Mouse (Mus musculus): ENCODE results near the gene Hnf4a.
A peak's percentile ranks its signal among the peaks of the same experiment; 100 is the strongest.

The Hnf4a gene

DNA sequence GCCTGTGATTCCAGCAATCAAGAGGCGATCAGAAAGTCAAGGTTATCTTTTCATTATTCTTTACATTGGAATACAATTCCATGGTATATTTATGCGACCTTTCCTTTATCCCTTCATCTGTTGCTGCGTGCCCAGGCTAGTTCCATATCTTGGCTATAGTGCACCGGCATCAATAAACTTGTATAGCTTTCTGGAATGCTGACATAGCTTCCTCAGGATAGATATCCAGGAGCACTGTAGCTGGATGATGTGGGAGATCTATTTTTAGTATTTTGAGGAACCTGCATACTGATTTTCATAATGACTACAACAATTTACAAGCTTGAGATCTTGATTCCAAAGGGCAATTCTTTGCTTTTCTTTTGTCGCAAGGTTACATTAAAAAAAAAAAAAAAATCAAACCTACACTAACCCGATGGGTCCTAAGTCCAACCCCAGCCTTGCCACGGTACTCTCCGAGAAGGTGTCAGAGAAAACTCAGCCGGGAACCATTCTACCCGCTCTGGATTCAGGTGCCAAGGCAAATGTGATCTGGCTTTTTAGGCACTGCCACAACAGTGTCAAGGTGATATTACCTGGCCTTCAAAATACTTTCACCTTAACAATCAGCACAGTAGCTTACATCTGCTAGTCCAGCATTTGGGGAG is 87.2 kb downstream of the Hnf4a start:
- no peak for DNase-seq (ENCODE audit: low spot score)

DNA sequence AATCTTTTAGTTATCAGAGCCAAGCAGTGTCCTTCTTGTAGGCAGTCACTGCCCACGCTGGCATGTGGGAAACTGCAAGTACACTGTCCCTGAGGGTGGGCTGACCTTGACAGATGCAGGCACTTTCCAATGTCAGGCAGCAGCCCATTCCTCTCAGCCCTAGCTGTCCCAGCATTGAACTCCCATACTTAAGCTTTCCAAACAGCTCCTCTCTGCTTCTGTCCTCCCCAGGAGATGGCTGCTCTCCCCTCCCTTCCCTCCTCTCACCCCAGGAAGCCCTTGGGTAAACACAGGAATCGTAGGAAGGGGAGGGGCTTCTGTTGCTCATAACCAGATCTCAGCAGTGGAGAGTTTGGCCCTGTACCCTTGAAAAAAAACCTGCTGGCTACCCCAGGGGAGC is 88.5 kb downstream of the Hnf4a start:
- DNase-seq (ENCODE audit: low spot score) = no peak

DNA sequence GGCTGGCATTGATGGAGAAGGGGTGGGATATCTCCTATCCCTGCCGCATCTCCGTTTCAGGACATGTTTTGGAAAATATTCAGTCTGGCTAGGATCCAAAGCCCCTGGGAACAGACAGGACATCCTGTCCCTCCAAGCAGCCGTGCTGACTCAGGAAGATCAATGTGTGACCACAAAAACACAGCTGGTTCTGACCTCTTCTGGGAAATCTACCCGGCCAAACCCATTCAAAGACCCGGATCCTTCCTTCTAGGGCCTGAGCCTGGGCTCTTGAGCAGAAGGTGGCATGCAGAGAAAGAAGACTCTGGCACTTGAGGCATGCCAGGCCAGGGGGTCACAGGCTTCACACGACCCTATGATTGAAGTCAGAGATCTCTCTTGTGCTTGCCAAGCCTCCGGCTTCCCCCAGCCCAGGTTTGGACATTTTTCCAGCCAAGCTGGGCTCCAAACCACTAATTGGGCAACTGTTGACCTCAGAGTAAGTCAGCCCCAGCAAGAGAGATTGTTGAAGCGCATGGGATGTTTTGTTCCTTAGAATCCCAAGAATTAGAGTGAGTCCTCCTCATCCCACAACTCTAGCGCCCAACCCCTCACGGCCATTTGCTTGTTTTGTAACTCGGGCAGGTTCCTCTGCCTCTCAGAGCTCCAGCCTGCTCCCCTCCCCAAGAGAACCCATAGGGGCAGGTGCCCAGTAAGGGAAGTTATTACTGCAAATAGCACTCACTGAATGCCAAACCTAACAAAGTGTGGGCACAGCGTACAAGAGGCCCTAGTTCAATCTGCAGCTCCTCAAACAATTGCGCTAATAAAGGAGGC is 89.7 kb downstream of the Hnf4a start:
- no peak for DNase-seq (ENCODE audit: low spot score)

DNA sequence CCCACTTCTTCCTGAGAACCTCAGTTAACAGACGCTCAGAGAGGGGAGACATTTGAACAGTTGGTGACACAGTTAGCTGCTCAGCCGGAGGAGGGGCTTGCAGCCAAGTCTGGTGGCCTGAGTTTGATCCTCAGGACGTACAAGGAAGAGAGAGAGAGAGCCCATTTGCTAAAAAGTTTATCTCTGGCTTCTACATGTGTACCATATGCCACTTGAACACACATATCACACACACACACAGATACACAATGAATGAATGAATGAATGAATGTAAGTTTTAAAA is 90.2 kb downstream of the Hnf4a start:
- DNase-seq (ENCODE audit: low spot score) = no peak

DNA sequence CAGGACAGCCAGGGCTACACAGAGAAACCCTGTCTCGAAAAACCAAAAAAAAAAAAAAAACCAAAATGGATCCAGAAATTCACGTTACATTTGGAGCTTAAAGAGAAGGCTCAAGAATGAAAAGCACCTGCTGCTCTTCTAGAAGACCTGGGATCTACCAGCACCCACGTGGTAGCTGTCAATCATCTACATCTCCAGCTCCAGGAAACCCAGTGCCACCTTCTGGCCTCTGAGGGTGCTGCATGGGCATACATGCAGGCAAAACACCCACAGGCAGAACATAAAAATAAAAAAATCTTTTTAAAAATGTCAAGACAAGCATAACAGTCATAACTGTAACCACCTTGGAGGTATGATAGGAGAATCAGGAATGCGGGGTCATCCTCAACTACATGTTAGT is 91.1 kb downstream of the Hnf4a start:
- DNase-seq (ENCODE audit: low spot score) = no peak

DNA sequence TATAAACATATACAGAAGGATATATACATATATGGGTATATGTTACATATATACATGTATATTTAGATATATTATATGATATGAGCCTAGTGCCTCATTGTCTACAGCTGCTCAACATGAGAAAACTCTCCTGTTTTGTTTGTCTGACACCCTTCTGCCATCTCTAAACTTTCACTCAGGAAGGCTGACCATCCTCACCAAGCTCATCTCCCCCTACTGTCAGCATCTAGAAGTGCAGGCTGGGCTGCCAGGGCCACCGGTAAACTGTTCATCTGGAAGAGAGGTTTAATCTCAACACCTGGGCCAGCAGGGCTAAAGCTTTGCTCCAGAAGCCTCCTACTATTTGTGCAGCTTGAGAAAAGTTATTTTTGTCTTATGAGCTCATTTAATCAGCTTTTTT is 92.6 kb downstream of the Hnf4a start:
- DNase-seq (ENCODE audit: low spot score) = no peak

DNA sequence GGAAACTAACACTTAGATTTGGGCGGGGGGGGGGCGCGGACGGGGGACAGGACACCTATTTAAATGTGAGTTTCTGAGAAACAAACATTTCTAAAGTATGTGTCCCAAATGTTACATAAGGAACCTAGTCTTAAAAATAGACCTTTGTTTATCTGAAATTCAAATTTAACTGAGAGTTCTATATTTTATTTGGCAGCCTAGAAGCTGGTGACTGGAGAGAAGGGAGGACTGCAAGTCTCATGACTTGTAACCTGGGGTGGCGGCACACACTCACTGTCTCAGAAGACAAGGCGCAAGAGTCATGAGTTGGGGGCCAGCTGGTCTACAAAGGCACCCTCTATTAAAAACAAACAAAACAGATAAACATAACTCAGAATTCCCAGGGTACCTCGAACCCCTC is 94.5 kb downstream of the Hnf4a start:
- DNase-seq (ENCODE audit: low spot score) = no peak

DNA sequence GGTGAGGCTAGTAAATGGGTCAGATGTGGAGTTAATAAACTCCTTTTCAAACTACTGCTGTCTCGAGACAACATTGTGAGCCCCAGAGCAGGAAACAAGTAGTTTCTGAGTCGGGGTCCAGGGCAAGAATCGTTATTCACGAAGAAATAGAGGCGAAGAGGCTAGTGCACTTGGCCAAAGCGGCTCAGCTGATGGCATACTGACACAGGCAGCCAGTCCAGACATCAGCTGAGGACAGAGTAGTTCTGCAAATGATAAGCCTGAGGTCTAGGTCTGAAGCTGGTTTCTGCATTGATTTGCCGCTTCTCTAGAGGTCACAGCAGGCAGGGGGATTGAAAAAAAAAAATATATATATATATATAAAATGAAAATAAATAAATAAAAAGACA is 95.1 kb downstream of the Hnf4a start:
- no peak for DNase-seq (ENCODE audit: low spot score)

DNA sequence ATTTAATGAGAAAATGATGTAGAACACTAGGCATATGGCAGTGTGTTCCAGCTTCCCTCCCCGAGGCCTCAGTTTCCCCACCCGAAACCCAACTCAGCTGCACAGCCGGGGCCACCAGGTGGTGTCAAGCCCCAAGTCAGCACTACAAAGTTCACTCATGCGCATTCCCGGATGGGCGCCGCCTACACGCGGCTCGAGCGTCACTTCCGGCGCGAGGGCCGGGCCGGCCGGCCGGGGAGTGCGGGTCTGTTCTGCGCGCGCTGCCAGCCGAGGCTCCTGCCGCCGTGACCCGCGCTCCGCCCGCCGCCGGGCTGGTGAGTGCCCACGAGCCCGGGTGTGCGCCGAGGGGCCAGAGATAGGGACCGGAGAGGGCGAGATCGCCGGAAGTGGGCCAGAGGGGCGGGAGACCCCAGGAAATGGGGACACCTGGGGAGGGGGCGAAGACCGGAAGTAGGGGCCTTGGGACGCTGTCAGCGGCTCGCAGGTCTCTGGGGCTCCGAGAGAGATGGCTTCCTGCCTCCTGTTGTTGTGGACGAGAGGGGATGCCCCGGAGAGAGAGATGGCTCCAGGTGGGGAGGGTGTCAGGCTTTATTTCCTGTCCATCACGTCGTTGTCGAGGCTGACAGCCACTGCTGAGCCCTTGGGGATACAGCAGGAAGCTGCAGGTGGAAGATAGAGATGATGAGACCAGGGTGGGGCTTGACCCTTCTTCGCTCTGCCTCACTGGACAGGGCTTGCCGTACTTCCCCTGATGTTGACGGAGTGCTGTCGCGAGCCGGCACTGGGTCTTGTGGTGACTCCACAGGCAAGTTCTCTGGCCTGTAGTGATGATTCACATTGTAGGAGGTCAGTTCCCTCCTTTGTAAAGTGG is 95.7 kb downstream of the Hnf4a start, which contains the start of gene Ttpal:
Ttpal (plus strand) TSS at position 214 of the 871 bp plus-strand sequence.
- DNase-seq (ENCODE audit: low spot score) = peak; percentile 61

DNA sequence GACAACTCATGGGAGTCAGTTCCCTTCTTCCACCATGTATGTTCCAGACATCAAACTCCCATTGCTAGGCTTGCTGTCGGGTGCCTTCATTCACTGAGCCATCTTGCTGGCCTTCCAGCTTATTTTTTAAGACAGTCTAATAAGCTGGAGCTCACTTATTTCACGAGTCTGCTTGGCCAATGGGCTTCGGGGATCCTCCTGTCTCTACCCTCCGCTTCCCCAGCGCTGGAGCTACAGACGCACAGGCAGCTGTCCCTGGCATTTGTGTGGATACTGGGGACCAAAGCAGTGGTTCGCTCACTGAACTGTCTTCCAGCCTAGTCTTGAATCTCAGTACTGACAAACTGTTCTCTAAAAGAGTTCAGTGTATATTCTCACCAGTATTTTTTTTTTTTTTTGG is 99.6 kb downstream of the Hnf4a start:
- no peak for DNase-seq (ENCODE audit: low spot score)

DNA sequence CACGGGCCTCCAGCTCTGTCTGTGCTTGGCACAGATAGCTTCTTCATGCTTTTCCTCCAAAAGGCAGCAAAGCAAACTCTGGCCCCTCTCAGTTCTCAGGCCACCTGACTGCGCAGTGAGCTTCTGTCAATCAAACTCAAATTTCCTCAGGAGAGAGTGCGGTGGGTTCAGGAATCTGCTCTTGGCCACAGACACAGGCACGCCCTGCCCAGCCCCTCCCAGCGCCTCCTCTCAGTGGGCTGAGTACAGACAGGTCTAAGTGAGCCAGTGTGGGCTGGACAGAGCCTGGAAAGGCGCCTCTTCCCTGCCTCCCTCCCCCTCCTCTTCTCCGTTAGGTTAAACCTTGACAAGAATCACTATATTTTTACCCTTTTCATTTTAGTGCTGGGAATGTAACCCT is 101.4 kb downstream of the Hnf4a start:
- no peak for DNase-seq (ENCODE audit: low spot score)

DNA sequence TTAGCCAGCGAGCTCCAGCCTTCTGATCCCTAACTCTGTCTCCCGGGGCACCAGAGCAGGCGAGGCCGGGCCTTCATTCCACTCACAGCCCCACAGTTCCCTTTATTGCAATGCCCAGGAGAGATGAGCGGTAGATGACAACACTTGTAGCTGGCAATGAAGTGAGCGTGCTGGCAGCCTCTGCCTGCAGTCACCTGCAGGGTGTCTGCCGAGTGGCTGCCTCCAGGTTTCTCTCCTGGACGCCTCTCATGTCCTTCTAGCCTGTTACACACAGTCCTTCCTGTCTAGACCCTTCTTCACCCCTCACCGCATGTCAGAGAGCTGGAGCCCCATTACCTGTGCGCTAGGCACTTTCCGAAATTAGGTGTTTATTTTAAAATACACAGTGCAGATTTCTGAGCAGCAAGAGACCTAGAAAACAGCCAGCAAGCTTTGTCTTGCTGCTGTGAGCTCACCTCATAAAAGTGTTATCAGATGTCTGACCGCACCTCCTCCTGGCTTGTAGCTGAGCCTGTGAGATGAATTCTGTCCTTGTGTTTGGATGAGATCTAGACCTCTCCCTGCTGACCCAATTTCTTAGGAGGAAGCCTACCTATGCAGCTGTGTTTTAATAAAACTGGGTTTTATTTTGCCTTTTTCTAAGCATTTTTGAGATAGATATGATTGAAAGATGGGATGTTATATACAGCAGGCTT is 102.8 kb downstream of the Hnf4a start:
- DNase-seq (ENCODE audit: low spot score) = no peak

DNA sequence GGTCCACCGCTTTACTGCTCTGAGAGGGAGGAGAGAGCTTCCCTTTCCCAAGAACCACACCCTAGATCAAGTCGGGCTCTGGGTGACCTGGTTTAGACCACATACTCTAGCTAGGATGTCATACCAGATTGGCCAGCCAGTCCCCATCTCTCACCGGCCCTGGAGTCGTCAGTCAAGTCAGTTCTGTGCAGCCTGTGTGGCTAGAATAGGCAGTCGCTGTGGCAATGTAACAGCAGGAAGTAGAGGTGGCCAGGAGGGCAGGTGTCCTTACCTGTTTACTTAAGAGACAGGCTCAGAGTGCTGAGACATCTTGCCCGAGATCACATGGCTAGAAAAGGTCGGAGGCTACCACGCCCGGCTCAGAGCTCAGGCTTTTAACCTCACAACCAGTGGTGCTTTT is 104.6 kb downstream of the Hnf4a start:
- no peak for DNase-seq (ENCODE audit: low spot score)

DNA sequence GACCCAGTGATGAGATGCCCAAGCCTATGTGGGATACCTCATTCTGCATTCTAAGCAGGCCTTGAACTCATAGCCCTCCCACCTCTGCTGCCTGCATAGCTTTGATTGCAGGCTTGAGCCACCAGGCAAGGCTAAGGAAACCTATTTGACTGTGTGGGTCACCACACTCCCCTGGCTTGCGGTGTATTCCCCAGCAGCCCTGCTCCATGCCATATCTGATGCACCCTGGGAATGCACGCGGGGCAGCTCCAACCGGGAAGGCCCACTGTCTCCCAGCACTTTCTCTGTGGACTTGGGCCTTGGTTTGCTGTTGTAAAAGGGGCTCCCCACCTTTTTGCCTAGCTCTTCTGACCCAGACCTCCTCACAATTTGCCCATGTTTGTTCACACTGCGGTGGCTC is 106.6 kb downstream of the Hnf4a start:
- no peak for DNase-seq (ENCODE audit: low spot score)

DNA sequence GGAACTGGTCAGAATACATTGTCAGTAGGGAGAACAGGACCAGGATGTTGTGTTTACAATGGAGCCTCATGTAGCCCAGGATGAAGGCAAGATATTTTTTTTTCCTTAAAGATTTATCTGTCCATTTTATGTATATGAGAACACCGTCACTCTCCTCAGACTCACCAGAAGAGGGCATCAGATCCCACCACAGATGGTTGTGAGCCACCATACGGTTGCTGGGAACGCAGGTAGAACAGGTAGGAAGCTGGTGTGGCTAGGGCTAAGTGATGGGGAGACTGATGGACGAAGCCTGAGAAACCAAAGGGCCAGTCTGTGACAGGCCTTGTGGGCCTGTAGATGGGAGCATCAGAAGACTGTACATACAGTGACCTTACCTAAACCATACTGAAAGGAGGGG is 107.4 kb downstream of the Hnf4a start:
- DNase-seq (ENCODE audit: low spot score) = no peak

DNA sequence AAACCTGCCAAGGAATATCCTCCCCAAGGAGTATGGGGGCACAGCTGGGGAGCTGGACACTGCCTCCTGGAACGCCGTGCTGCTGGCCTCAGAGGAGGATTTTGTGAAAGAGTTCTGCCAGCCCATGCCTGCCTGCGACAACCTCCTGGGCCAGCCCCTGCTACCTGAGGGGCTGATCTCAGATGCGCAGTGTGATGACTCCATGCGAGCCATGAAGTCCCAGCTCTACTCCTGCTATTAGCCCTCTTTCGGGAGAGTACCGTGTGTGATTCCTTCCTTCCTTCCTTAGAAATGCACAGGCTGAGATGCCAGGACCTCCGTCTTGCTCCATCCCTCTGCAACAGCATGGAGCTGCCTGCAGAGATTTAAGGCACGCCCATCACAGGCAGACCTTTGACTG is 108.8 kb downstream of the Hnf4a start:
- no peak for DNase-seq (ENCODE audit: low spot score)

DNA sequence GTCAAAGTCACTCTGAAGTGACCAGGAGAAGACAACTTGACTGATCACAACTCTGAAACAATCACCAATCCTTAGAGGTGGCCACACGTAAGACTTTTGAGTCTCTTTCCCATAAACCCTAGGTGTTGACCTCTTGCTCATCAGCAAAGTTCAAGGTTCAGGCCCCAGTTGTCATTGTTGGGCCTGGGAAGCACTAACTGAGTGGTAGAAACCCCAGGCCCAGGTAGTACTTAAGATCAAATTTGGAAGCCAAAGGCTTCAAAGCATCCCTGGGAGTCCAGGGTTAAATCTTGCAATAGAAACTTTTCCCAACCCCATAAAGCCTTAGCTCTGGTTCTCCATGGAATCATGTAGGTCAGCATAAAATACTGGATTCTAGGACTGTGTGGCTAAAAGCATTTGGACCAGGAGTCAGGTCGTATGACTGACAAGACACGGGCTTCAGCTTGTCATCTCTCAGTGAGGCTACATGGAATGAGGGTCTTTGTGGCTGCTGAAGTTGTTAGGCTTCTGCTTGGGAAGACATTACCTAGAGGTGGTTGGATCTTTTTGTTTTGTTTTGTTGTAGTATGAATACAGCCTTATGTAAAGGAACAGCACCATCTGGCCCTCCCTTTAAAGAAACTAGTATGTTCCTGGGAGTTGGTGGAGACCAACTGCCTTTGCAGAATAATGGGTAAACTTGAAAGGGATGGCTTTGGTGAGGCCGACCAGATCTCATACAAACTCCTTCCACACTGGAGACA is 109.5 kb downstream of the Hnf4a start:
- no peak for DNase-seq (ENCODE audit: low spot score)

DNA sequence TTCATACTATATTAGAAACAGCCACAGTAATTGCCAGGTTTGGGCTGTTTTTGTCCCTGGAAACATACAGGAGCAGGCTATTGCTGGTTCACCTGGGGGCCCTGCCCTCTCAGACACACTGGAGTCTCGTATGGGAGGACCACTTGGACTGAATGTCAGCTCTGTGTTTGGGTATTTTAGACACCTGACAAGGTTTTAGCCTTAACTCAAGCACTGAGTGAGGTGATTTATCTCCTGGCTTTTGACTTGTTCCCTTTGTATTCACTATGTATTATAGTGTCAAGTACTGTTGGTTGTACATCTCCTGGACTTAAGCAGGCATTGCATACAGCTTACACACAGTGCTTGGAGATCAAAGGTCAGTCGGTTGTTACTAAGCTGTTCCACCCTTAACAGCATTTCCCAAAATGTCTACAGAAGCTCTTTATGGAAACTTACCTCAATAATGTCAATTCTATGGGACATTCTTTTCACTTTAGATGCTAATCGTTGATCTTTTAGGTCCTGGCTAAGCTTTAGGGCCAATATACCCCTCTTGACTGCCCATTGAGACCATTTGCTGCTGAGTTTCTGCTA is 110.1 kb downstream of the Hnf4a start:
- DNase-seq (ENCODE audit: low spot score) = no peak

DNA sequence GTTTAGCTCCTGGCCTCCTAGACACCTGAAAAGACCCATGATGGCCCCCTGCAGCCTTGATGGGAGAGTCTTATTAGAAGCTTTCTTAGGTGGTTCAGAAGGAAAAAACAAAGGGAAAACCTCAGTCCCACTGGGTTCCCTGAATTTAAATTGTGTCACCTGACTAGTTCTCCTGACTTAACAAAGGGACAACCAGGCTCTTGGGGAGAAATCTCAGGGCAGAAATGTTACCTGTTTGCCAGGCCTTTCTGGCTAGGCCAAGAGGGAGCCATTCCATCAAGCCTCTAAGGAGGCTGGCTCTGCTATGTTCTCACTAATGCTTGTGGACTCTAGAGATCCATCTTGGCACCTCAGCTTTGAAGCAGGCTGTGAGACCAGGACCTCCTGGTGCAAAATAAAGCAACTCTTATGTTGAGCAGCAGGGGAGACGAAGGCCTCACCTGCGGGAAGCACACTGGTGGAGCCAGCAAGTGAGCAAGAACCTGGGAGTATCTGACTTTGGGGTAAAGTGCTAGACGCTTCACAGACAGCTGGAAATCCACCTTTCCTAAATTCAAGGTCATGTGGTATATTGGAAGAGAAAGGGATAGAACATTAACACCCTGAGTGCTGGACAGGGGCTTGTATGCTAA is 110.7 kb downstream of the Hnf4a start:
- DNase-seq (ENCODE audit: low spot score) = no peak

DNA sequence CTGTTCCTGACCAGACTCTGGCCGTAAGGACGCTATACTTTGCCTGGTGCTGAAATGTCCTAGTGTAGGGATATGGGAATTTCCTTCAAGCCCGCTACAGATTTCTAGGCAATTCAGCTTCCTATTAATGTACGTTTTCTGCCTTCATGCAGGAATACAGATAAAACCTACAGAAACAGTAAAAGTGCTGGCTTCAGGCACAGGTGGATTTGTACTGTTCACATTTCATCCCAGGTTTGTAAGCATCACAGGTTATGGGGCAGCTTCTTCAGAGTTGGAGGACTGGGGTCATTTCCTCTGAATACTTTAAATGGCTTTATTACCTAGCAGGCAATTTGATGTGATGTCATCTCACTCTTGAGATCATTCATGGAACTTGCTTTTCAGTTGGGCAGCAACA is 111.3 kb downstream of the Hnf4a start:
- DNase-seq (ENCODE audit: low spot score) = no peak

DNA sequence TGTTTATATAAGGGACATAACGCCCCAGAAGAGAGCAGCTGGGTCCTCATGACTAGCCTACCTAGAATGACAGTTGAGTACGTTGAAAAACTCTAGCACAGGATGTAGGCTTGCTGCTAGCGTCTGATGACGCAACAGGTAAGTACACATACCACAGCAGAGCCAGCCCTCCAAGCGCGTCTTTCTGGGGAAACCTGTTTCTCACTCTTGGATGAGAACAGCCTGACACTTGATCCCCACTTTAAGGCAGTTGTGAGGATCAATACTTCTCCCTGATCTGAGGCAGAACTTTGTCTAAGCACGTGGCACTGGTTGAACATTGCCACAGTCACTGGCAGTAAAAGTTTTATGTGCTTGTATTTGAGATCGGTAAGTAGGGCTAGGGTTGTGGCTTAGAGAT is 113.8 kb downstream of the Hnf4a start:
- no peak for DNase-seq (ENCODE audit: low spot score)
